Mouse (Mus musculus) right cerebral cortex, adult 18-20 months (tissue): ENCODE data around the gene Itsn2.
"Not testable (repeated sequence)": the region's sequence is repeated elsewhere in the genome, so short reads cannot be mapped to it uniquely, and the experiment has no call there.

Experiments
- DNase-seq: peaks from one replicate; pipeline ENCODE4 v3.0.0; 2022; ENCODE audit warnings: mixed read lengths

The Itsn2 gene

GRCm38 (mm10) chr12:4709926-4710325 lies 117.5 kb downstream of the Itsn2 start:
- no peak for DNase-seq

- no peak for DNase-seq
Observed at GRCm38 (mm10) chr12:4713361-4713760, 120.9 kb downstream of the Itsn2 start.

GRCm38 (mm10) chr12:4715606-4716005 lies 123.2 kb downstream of the Itsn2 start:
- no peak for DNase-seq

- DNase-seq = no peak
Observed at GRCm38 (mm10) chr12:4717417-4717816, 125.0 kb downstream of the Itsn2 start.

- no peak for DNase-seq
Observed at GRCm38 (mm10) chr12:4719066-4719761, 126.8 kb downstream of the Itsn2 start.

GRCm38 (mm10) chr12:4719762-4720754 lies 127.6 kb downstream of the Itsn2 start:
- no peak for DNase-seq

GRCm38 (mm10) chr12:4729165-4729564 lies 136.7 kb downstream of the Itsn2 start:
- no peak for DNase-seq

GRCm38 (mm10) chr12:4731629-4732028 lies 139.2 kb downstream of the Itsn2 start:
- no peak for DNase-seq

GRCm38 (mm10) chr12:4732332-4732731 lies 139.9 kb downstream of the Itsn2 start:
- DNase-seq = no peak

- DNase-seq = no peak
Observed at GRCm38 (mm10) chr12:4738031-4738576, 145.7 kb downstream of the Itsn2 start, which contains the start of gene Fam228a. Gene Fam228a, minus strand, starts transcription at chr12:4738430.

- DNase-seq = no peak
Observed at GRCm38 (mm10) chr12:4740823-4741222, 148.4 kb downstream of the Itsn2 start.

GRCm38 (mm10) chr12:4742183-4742582 lies 149.7 kb downstream of the Itsn2 start:
- DNase-seq = no peak

- peak; percentile 15 for DNase-seq
Observed at GRCm38 (mm10) chr12:4744486-4744885, 152.0 kb downstream of the Itsn2 start.

GRCm38 (mm10) chr12:4754451-4754850 lies 162.0 kb downstream of the Itsn2 start:
- DNase-seq = not testable (repeated sequence)

GRCm38 (mm10) chr12:4757060-4757459 lies 164.6 kb downstream of the Itsn2 start:
- no peak for DNase-seq
